ENCODE assay signal across 20 mouse cellular contexts in genomic region chr7:65962611-65963010, GRCm38 (mm10).
DNase-seq lines count a peak whose midpoint lies in the region; ATAC-seq and TF ChIP-seq lines count a peak whose summit lies in the region.
"Had no signal": no experiment of that assay in that cellular context is flagged by ENCODE, and none has a peak within 500 bp of the region (broad histone marks: within the 10 kb centered on the region; RNA-seq: fewer than 3 reads in every experiment).

No protein-coding gene starts in this region.

- H3K27ac ChIP-seq in hindbrain, postnatal 0 days, result no peak overlapping the region
- H3K27ac ChIP-seq in hindbrain, embryonic 11.5 days (ENCODE audit: low read depth, low read length), result no peak overlapping the region
- no peak overlapping the region for H3K27ac ChIP-seq in cerebellum, adult 2 months (ENCODE audit: insufficient read depth, low read length)
- H3K27ac ChIP-seq: hindbrain, embryonic 12.5 days; kidney, postnatal 0 days; limb, embryonic 12.5 days; midbrain, embryonic 13.5 days had no signal

- no peak overlapping the region for H3K4me3 ChIP-seq in hindbrain, postnatal 0 days (ENCODE audit: low read length)
- no peak overlapping the region for H3K4me3 ChIP-seq in hindbrain, embryonic 11.5 days (ENCODE audit: low read depth, low read length)
- H3K4me3 ChIP-seq in cerebellum, adult 2 months (replicated peaks; ENCODE audit: insufficient read depth, low read depth, low read length), result no peak overlapping the region
- H3K4me3 ChIP-seq: erythroblast, embryonic 14.5 days; hindbrain, embryonic 12.5 days; limb, embryonic 12.5 days; megakaryocyte, embryonic 14.5 days; midbrain, embryonic 13.5 days had no signal

- H3K9me3 ChIP-seq in hindbrain, postnatal 0 days (ENCODE audit: low read length), result 0 out of 2 replicates have a peak, but pooled peaks cover 2% of the 10 kb centered on the region
- H3K9me3 ChIP-seq in hindbrain, embryonic 11.5 days (ENCODE audit: control insufficient read depth, low read length), result no peaks in the 10 kb centered on the region; the same call in 1 of the 2 replicates
- H3K9me3 ChIP-seq: hindbrain, embryonic 12.5 days; midbrain, embryonic 13.5 days had no signal

- DNase-seq in hindbrain, postnatal 0 days (ENCODE audit: low spot score), result peak; percentile 46
- DNase-seq in hindbrain, embryonic 11.5 days (ENCODE audit: low spot score), result no peak
- DNase-seq in NIH3T3 (ENCODE audit: low read depth), result peak; percentile 9
- DNase-seq in cerebellum, adult 2 months, result peak; percentile 31 to 50
- peak; percentile 58 to 64 for DNase-seq in cerebellum, postnatal 14 days
- DNase-seq in frontal cortex, postnatal 14 days (ENCODE audit: low spot score in 2 of 2), result no peak
- DNase-seq in right cerebral cortex, postnatal 4 days, result no peak
- DNase-seq in layer of hippocampus, postnatal 14 days (ENCODE audit: low spot score in 2 of 2), result no peak
- DNase-seq: kidney, adult 8-10 months; kidney, postnatal 4 days; lung, postnatal 4 days had no signal

- no peak overlapping the region for H3K4me2 ChIP-seq in hindbrain, postnatal 0 days (ENCODE audit: low read depth, low read length)
- H3K4me2 ChIP-seq in hindbrain, embryonic 11.5 days (replicated peaks; ENCODE audit: low read depth, low read length), result no peak overlapping the region
- H3K4me2 ChIP-seq: hindbrain, embryonic 12.5 days; limb, embryonic 12.5 days; midbrain, embryonic 13.5 days had no signal

- H3K4me1 ChIP-seq in hindbrain, postnatal 0 days (ENCODE audit: insufficient read depth, low read length), result no peaks in the 10 kb centered on the region
- no peaks in the 10 kb centered on the region for H3K4me1 ChIP-seq in hindbrain, embryonic 11.5 days (replicated peaks; ENCODE audit: control insufficient read depth, insufficient read depth, low read length)
- H3K4me1 ChIP-seq in cerebellum, adult 2 months (ENCODE audit: control insufficient read depth, insufficient read depth, low read length), result peaks cover 6% of the 10 kb centered on the region; the same call in 1 of the 2 replicates
- H3K4me1 ChIP-seq: hindbrain, embryonic 12.5 days; megakaryocyte, embryonic 14.5 days; midbrain, embryonic 13.5 days had no signal

- TF ChIP-seq POLR2A in cerebellum, adult 2 months (IDR thresholded peaks at IDR 0.05; ENCODE audit: borderline replicate concordance, insufficient read depth, low read length), result no peak

- no peaks in the 10 kb centered on the region for H3K36me3 ChIP-seq in hindbrain, postnatal 0 days (ENCODE audit: insufficient read depth, low read length)
- no peaks in the 10 kb centered on the region for H3K36me3 ChIP-seq in hindbrain, embryonic 11.5 days (ENCODE audit: control insufficient read depth, insufficient read depth, low read length)
- H3K36me3 ChIP-seq: hindbrain, embryonic 12.5 days; midbrain, embryonic 13.5 days had no signal

- no peak for ATAC-seq in hindbrain, postnatal 0 days
- ATAC-seq in hindbrain, embryonic 11.5 days (ENCODE audit: low FRiP score), result no peak
- ATAC-seq: forebrain, embryonic 16.5 days; intestine, embryonic 16.5 days; lung, postnatal 0 days; midbrain, embryonic 13.5 days had no signal

- H3K9ac ChIP-seq in hindbrain, postnatal 0 days (replicated peaks; ENCODE audit: low read length), result no peak overlapping the region
- no peak overlapping the region for H3K9ac ChIP-seq in hindbrain, embryonic 11.5 days (ENCODE audit: low read depth, low read length)
- H3K9ac ChIP-seq: hindbrain, embryonic 12.5 days; limb, embryonic 12.5 days; midbrain, embryonic 13.5 days had no signal

- TF ChIP-seq CTCF in hindbrain, postnatal 0 days (IDR thresholded peaks at IDR 0.05; ENCODE audit: low read depth), result no peak
- TF ChIP-seq CTCF in cerebellum, adult 2 months (IDR thresholded peaks at IDR 0.05; ENCODE audit: borderline replicate concordance, insufficient read depth, low read depth, low read length), result no peak

- H3K27me3 ChIP-seq in hindbrain, postnatal 0 days (ENCODE audit: insufficient read depth, low read length), result no peaks in the 10 kb centered on the region
- H3K27me3 ChIP-seq in hindbrain, embryonic 11.5 days (ENCODE audit: control insufficient read depth, insufficient read depth, low read length), result no peaks in the 10 kb centered on the region
- no peaks in the 10 kb centered on the region for H3K27me3 ChIP-seq in cerebellum, adult 2 months (ENCODE audit: control insufficient read depth, insufficient read depth, low read length)
- H3K27me3 ChIP-seq: hindbrain, embryonic 12.5 days; limb, embryonic 12.5 days; megakaryocyte, embryonic 14.5 days had no signal

- 52% methylated on average over 7 of the region's 7 CpGs for WGBS in hindbrain, postnatal 0 days
- 87% methylated on average over 7 of the region's 7 CpGs for WGBS in hindbrain, embryonic 11.5 days
- 29% methylated on average over 7 of the region's 7 CpGs for WGBS in cerebellum, adult 2 months

Comparison
In these comparisons a context has a peak if more than half of its experiments do, and no peak if none do; other contexts are left out.
1. DNase-seq: peak in hindbrain, postnatal 0 days (single experiment), NIH3T3 (single experiment), cerebellum, adult 2 months (2 of 2) and cerebellum, postnatal 14 days (2 of 2); none in hindbrain, embryonic 11.5 days (single experiment), frontal cortex, postnatal 14 days (0 of 2), right cerebral cortex, postnatal 4 days (single experiment) and layer of hippocampus, postnatal 14 days (0 of 2).